Mouse (Mus musculus): ENCODE measurements at regions not wholly inside any gene's neighbourhood (a gene's known extent, or its start where the extent isn't known, plus 50 kb on each side); places are given as distances from the start of the nearest gene placed in this dataset.

DNA sequence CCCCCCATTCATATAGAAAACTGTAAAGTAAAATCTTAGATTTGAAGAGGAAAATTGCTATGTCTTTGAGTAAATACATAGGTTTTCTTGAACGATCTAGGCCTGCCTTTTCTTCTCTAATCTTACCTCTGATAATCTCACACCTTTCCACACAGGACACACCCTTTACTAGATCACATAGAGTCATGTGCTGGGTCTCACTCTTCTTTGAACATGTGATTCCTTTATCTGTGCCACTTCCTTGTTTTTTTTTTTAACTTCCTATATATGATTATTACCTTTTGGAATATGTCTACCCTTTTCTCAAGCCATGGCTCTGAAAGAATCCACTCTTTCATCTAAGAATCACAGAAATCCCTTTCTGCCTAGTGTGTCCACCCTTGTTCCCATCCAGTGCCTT, 136.2 kb downstream of the Klf5 start:
- DNase-seq: no peak

DNA sequence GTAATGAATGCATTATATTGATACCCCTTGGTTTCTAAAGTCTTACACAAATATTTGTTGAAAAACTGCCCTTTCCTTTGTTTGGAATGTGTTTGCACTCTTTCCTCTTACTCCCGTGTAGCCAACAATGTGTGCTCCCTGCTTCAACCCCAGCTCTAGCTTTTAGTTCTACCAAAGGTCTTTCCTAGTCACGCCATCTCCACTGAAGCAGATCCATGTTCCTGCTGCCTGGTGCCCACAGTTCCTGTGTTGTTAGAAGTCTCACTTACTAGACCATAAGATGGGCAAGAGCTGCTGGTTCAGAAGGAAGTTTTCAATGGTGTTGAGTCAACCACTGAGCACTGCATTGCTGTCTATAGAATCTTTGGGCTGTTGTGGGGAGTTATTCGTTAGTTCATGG, 137.0 kb downstream of the Klf5 start:
- DNase-seq: no peak

DNA sequence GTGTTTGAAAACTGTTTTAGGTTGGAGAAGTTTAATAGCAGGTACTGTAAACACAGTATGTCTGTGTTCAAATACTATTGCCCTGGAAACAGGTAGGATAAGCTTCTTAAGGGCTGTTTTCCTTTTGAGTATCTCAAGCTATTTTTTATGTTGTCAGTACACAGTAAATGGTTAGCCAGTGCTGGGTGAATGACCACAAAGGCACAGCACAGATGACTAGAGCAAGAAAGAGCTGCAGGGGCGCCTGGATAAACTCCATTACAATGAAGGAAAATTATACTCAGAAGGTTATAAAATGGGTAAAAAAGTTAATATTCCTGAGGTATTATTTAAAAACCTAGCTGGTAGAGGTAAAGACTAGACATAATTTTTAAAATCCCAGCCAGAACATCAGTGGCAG, 137.6 kb downstream of the Klf5 start:
- DNase-seq: no peak

GRCm38 (mm10) chr14:99449112-99449511, 150.6 kb downstream of the Klf5 start:
- DNase-seq: peak in 1 of 2 experiments; percentile 4

DNA sequence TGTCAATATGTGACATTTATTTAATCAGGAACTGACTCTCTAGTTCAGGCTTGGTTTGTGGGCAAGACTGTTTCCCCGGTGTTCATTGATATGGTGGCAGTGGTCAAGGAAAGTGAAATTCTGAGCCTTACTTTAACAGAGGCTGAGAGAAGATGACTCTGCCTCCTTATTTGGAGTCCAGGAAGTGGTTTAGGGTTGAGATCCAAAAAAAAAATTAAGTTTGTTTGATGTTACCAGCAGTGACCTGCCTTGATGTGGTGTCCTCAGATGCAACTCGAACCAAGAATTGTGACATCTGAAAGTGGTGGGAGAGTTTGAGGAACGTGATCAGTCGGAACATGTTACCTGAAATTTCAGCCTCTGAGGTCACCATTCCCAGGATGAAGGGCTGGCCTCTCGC, 151.4 kb downstream of the Klf5 start:
- DNase-seq: no peak

GRCm38 (mm10) chr14:99451110-99451795, 152.8 kb downstream of the Klf5 start:
- DNase-seq: no peak

GRCm38 (mm10) chr14:99453916-99454315, 155.4 kb downstream of the Klf5 start:
- DNase-seq: no peak

- DNase-seq: no peak
Measured at GRCm38 (mm10) chr14:99456555-99456954, 158.1 kb downstream of the Klf5 start.

DNA sequence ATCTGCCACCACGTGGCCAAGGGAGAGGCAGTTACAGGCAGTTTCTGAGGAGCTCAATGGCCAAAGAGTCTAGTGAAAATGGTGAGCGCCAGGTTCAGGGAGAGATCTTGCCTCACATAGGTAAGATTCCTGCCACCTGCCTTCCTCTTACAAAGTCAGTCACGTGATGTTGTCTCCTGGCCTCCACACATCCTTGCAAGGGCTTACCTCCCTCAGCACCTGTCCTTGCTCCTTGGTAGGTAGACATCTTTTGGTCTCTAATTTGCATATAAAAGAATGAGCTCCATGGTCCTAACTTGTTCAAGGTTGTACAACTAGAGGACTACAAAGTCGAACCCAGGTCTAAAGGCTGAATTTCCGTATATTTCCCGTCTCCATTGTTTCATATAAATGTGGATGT, 159.1 kb downstream of the Klf5 start:
- no peak for DNase-seq

GRCm38 (mm10) chr14:99472111-99472510, 173.6 kb downstream of the Klf5 start:
- no peak for DNase-seq

- no peak for DNase-seq
Measured at GRCm38 (mm10) chr14:99475271-99475670, 176.8 kb downstream of the Klf5 start.

DNA sequence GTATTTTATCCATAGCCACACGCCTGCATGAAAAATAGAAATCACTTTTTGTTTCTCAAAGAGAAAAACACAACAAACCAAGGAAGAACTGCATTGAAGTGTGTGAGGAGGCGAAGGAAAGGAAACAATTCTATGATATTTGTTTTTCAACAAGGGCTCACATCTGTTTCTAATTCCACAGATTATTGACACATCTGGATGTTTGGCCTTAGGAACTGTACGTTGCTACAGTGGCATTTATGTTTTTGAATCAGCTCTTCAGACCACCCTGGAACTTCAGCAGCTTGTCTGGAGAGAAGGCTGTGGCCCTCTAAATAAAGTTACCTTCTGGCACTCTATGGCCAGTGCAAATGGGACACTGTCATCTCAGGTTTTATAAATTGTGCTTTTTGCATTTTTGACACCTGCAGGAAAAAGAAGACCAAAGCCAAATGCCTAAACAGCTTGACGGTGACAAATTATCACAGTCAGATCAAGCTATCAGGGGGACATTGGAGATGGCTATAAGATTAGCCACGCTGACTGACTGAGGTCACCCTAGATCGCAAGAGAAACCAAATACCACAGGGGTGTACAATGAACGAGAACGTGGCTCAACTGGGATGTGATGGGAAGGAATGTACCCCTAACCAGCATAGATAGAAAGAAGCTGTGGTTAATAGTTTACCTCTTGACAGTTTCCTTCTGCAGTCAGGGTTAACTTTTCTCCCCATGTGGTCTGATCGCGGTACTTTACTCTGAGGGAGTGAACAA, 182.0 kb downstream of the Klf5 start:
- DNase-seq: no peak

DNA sequence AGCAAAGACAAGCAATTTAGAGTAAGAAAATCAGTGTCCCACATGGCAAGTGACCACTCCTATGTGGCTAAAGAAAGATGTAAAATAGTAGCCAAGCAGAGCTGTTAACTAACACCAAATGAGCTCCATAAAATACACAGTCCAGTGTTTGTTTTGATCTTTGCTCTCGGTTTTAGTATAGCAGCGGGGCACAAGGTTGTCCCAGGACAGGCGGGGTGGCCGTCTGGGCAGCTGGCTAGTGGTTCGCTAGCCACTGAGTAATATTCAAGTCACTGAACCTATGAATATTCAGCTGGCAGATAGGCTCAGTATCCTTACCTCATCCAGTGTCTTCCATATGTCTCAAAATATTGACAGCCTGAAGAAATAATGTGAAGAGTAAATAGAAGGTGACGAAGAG, 189.5 kb downstream of the Klf5 start:
- no peak for DNase-seq

GRCm38 (mm10) chr14:99493197-99493596, 194.7 kb downstream of the Klf5 start:
- no peak for DNase-seq

DNA sequence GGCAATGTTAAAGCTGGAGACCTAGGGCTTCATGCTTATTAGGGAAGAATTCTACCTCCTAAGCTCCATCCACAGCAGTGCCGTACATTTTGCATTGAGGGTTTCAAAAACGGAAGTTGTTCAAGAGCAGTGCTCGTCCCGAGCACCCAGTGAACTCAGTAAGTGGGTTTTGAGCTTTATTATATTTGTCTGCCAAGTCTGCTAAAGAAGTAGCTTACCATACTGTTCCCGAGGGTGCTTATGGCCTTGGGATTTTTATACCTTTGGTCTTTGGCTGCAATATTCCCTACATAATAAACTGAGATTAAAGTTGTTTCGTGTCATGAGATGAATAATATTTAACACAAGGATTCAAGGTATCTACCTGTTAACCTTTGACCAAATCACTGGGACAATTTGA, 195.2 kb downstream of the Klf5 start:
- DNase-seq: no peak

GRCm38 (mm10) chr14:99499502-99500266, 201.2 kb downstream of the Klf5 start:
- DNase-seq: no peak

GRCm38 (mm10) chr14:99504909-99505308, 206.4 kb downstream of the Klf5 start:
- no peak for DNase-seq

DNA sequence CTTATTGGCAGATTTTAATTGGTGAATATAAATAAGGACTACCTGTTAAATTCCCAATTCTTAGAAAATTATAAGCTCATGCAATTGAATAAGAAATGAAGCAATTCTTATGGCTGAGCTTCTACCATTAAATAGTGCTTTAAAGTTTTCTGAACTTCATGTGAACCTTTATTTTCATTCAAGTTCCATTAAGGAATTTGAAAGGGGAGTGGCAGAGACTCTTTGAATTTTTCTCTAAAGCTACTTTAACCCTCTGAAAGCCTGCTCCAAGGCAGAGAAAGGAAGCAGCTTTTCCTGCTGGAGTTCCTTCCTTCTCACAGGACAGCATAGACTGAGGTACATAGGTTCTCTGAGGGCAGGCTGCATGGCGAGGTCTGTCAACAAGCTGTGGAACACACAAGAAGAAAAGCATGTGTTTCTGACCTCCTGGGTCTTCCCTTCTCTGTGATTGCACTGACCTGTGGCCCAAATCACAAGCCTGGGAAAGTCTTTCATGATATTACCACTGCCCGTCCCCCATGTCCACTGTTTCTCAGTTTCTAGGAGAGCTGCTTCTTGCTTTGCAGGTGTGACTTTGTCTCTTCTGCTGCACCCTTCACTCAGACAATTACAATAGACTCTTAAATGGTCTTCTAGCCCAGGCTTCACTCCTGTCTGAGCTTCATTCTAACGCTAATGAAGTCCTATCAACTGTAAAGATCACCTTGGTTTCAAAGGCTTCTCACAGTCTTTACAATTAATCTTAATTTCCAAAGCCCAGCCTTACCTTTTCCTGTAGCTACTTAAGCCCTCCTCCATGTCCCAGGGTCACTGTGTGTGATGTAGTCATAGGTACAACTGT, 211.4 kb downstream of the Klf5 start:
- no peak for DNase-seq

GRCm38 (mm10) chr14:99515474-99515873, 217.0 kb downstream of the Klf5 start:
- DNase-seq: no peak

- no peak for DNase-seq
Measured at GRCm38 (mm10) chr14:99516703-99517102, 218.2 kb downstream of the Klf5 start.

DNA sequence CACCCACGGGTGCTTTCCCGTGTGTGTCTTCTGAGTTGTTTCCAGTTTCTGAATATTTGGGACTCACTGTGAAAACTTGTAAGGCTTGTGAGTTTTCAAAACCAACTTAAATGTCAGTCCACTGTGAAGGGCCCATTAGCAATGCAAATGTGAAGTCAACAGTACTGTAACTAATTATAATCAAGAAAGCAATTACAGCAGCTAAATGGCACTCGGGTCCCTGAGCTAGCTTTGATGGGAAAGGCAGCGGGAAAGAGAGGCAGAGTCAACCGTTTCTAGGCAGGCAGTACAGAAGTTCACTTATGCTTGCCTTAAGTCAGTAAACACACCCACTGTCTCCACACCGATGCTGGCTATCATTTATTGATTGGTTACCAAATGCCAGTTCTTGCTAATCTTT, 221.9 kb downstream of the Klf5 start:
- DNase-seq: no peak

GRCm38 (mm10) chr14:99521954-99522523, 223.5 kb downstream of the Klf5 start:
- no peak for DNase-seq

GRCm38 (mm10) chr14:99535781-99536180, 237.3 kb downstream of the Klf5 start:
- DNase-seq: no peak
